Mouse (Mus musculus): ENCODE results near the gene Dhx32. TPM values are rescaled to one million over a fixed set of nuclear protein-coding genes. Genes with fewer than 3 reads are reported as not detected.

Gene Dhx32
- polyA plus RNA-seq, 1 experiment from 2014 or later, result 24.7 TPM

- 71% methylated on average over 6 of the region's 6 CpGs for WGBS (ENCODE audit: insufficient replicate concordance)
- Histone ChIP-seq H3K4me1 (ENCODE audit: control insufficient read depth, insufficient read depth, low read length) (no peaks in the 10 kb centered on the region), H3K36me3 (ENCODE audit: control insufficient read depth, insufficient read depth, low read length) (no peaks in the 10 kb centered on the region), H3K9ac (ENCODE audit: low read depth, low read length) (no peak overlapping the region), H3K9me3 (replicated peaks; ENCODE audit: control insufficient read depth, low read length) (no peaks in the 10 kb centered on the region), H3K4me2 (no peak overlapping the region), H3K4me3 (ENCODE audit: low read depth, low read length) (no peak overlapping the region), H3K27ac (ENCODE audit: low read depth, low read length) (no peak overlapping the region), H3K27me3 (ENCODE audit: control insufficient read depth, insufficient read depth, low read length) (no peaks in the 10 kb centered on the region)
- no peak for ATAC-seq (replicated peaks; ENCODE audit: insufficient number of reproducible peaks, low FRiP score, low TSS enrichment)
These were observed 5.0 kb upstream of the Dhx32 start for GRCm38 (mm10) chr7:133787571-133787970.

GRCm38 (mm10) chr7:133781991-133782390 is 535 bp downstream of the Dhx32 start:
- no peaks in the 10 kb centered on the region for H3K36me3 ChIP-seq (ENCODE audit: control insufficient read depth, insufficient read depth, low read length)
- ATAC-seq (replicated peaks; ENCODE audit: insufficient number of reproducible peaks, low FRiP score, low TSS enrichment), result no peak
- 75% methylated on average over 6 of the region's 6 CpGs for WGBS (ENCODE audit: insufficient replicate concordance)

GRCm38 (mm10) chr7:133781583-133781982 is 943 bp downstream of the Dhx32 start:
- Histone ChIP-seq H3K4me3 (ENCODE audit: low read depth, low read length) (no peak overlapping the region), H3K4me2 (no peak overlapping the region), H3K9me3 (replicated peaks; ENCODE audit: control insufficient read depth, low read length) (no peaks in the 10 kb centered on the region), H3K4me1 (ENCODE audit: control insufficient read depth, insufficient read depth, low read length) (no peaks in the 10 kb centered on the region), H3K36me3 (ENCODE audit: control insufficient read depth, insufficient read depth, low read length) (no peaks in the 10 kb centered on the region), H3K9ac (ENCODE audit: low read depth, low read length) (no peak overlapping the region), H3K27me3 (ENCODE audit: control insufficient read depth, insufficient read depth, low read length) (no peaks in the 10 kb centered on the region), H3K27ac (ENCODE audit: low read depth, low read length) (no peak overlapping the region)
- 56% methylated on average over 6 of the region's 6 CpGs for WGBS (ENCODE audit: insufficient replicate concordance)
- ATAC-seq (replicated peaks; ENCODE audit: insufficient number of reproducible peaks, low FRiP score, low TSS enrichment), result no peak

More at GRCm38 (mm10) chr7:133781991-133782390, 535 bp downstream of the Dhx32 start:
- Histone ChIP-seq H3K27ac (ENCODE audit: low read depth, low read length) (no peak overlapping the region), H3K4me2 (no peak overlapping the region), H3K9ac (ENCODE audit: low read depth, low read length) (no peak overlapping the region), H3K4me3 (ENCODE audit: low read depth, low read length) (no peak overlapping the region), H3K9me3 (replicated peaks; ENCODE audit: control insufficient read depth, low read length) (no peaks in the 10 kb centered on the region), H3K27me3 (ENCODE audit: control insufficient read depth, insufficient read depth, low read length) (no peaks in the 10 kb centered on the region), H3K4me1 (ENCODE audit: control insufficient read depth, insufficient read depth, low read length) (no peaks in the 10 kb centered on the region)

GRCm38 (mm10) chr7:133776626-133776996 is 5.9 kb downstream of the Dhx32 start, which contains the start of gene Fank1:
Gene Fank1, plus strand, starts transcription at chr7:133776861.
- Histone ChIP-seq H3K9ac (ENCODE audit: low read depth, low read length) (peak within 1 kb of the TSS; percentile 86), H3K27ac (ENCODE audit: low read depth, low read length) (peak within 1 kb of the TSS; percentile 57; the same call in 1 of the 2 replicates), H3K4me3 (ENCODE audit: low read depth, low read length) (peak within 1 kb of the TSS; percentile 91), H3K36me3 (ENCODE audit: control insufficient read depth, insufficient read depth, low read length) (no peaks in the 10 kb centered on the region), H3K4me2 (peak within 1 kb of the TSS; percentile 94), H3K9me3 (replicated peaks; ENCODE audit: control insufficient read depth, low read length) (no peaks in the 10 kb centered on the region), H3K4me1 (ENCODE audit: control insufficient read depth, insufficient read depth, low read length) (peaks cover 5% of the 10 kb centered on the region; the same call in 1 of the 2 replicates), H3K27me3 (ENCODE audit: control insufficient read depth, insufficient read depth, low read length) (no peaks in the 10 kb centered on the region)
- WGBS (ENCODE audit: insufficient replicate concordance), result 1% methylated on average over 44 of the region's 45 CpGs
- peak; percentile 96 for ATAC-seq (replicated peaks; ENCODE audit: insufficient number of reproducible peaks, low FRiP score, low TSS enrichment)

- Histone ChIP-seq H3K4me1 (ENCODE audit: control insufficient read depth, insufficient read depth, low read length) (peaks cover 5% of the 10 kb centered on the region; the same call in 1 of the 2 replicates), H3K4me2 (peak overlapping the region; percentile 94), H3K36me3 (ENCODE audit: control insufficient read depth, insufficient read depth, low read length) (no peaks in the 10 kb centered on the region), H3K9me3 (replicated peaks; ENCODE audit: control insufficient read depth, low read length) (no peaks in the 10 kb centered on the region), H3K4me3 (ENCODE audit: low read depth, low read length) (peak overlapping the region; percentile 91), H3K27me3 (ENCODE audit: control insufficient read depth, insufficient read depth, low read length) (no peaks in the 10 kb centered on the region), H3K9ac (ENCODE audit: low read depth, low read length) (peak overlapping the region; percentile 86), H3K27ac (ENCODE audit: low read depth, low read length) (peak overlapping the region; percentile 57; the same call in 1 of the 2 replicates)
- ATAC-seq (replicated peaks; ENCODE audit: insufficient number of reproducible peaks, low FRiP score, low TSS enrichment), result peak; percentile 77
- WGBS (ENCODE audit: insufficient replicate concordance), result 4% methylated on average over 38 of the region's 38 CpGs
These were observed 6.5 kb downstream of the Dhx32 start for GRCm38 (mm10) chr7:133775796-133776625.

- H3K27me3 ChIP-seq (ENCODE audit: control insufficient read depth, insufficient read depth, low read length), result no peaks in the 10 kb centered on the region
- no peak overlapping the region for H3K9ac ChIP-seq (ENCODE audit: low read depth, low read length)
- ATAC-seq (replicated peaks; ENCODE audit: insufficient number of reproducible peaks, low FRiP score, low TSS enrichment), result no peak
- WGBS (ENCODE audit: insufficient replicate concordance), result 62% methylated on average over 5 of the region's 5 CpGs
- no peaks in the 10 kb centered on the region for H3K36me3 ChIP-seq (ENCODE audit: control insufficient read depth, insufficient read depth, low read length)
- no peaks in the 10 kb centered on the region for H3K9me3 ChIP-seq (replicated peaks; ENCODE audit: control insufficient read depth, low read length)
- no peak overlapping the region for H3K4me3 ChIP-seq (ENCODE audit: low read depth, low read length)
- H3K4me1 ChIP-seq (ENCODE audit: control insufficient read depth, insufficient read depth, low read length), result peaks cover 5% of the 10 kb centered on the region; the same call in 1 of the 2 replicates
- no peak overlapping the region for H3K27ac ChIP-seq (ENCODE audit: low read depth, low read length)
- H3K4me2 ChIP-seq, result peak overlapping the region; percentile 94; the same call in 1 of the 2 replicates
These were observed 7.3 kb downstream of the Dhx32 start for GRCm38 (mm10) chr7:133775179-133775578.

GRCm38 (mm10) chr7:133768517-133768916 is 14.0 kb downstream of the Dhx32 start:
- Histone ChIP-seq H3K27me3 (ENCODE audit: control insufficient read depth, insufficient read depth, low read length) (no peaks in the 10 kb centered on the region), H3K36me3 (ENCODE audit: control insufficient read depth, insufficient read depth, low read length) (no peaks in the 10 kb centered on the region), H3K9me3 (replicated peaks; ENCODE audit: control insufficient read depth, low read length) (no peaks in the 10 kb centered on the region), H3K4me1 (ENCODE audit: control insufficient read depth, insufficient read depth, low read length) (no peaks in the 10 kb centered on the region), H3K9ac (ENCODE audit: low read depth, low read length) (no peak overlapping the region), H3K4me2 (no peak overlapping the region), H3K4me3 (ENCODE audit: low read depth, low read length) (no peak overlapping the region), H3K27ac (ENCODE audit: low read depth, low read length) (no peak overlapping the region)
- 72% methylated on average over 5 of the region's 5 CpGs for WGBS (ENCODE audit: insufficient replicate concordance)
- no peak for ATAC-seq (replicated peaks; ENCODE audit: insufficient number of reproducible peaks, low FRiP score, low TSS enrichment)

GRCm38 (mm10) chr7:133768027-133768426 is 14.5 kb downstream of the Dhx32 start:
- H3K4me3 ChIP-seq (ENCODE audit: low read depth, low read length), result no peak overlapping the region
- H3K4me2 ChIP-seq, result no peak overlapping the region
- WGBS (ENCODE audit: insufficient replicate concordance), result 83% methylated on average over 4 of the region's 4 CpGs
- no peaks in the 10 kb centered on the region for H3K4me1 ChIP-seq (ENCODE audit: control insufficient read depth, insufficient read depth, low read length)
- no peaks in the 10 kb centered on the region for H3K27me3 ChIP-seq (ENCODE audit: control insufficient read depth, insufficient read depth, low read length)
- no peak for ATAC-seq (replicated peaks; ENCODE audit: insufficient number of reproducible peaks, low FRiP score, low TSS enrichment)
- H3K36me3 ChIP-seq (ENCODE audit: control insufficient read depth, insufficient read depth, low read length), result no peaks in the 10 kb centered on the region
- H3K27ac ChIP-seq (ENCODE audit: low read depth, low read length), result no peak overlapping the region
- no peak overlapping the region for H3K9ac ChIP-seq (ENCODE audit: low read depth, low read length)
- H3K9me3 ChIP-seq (replicated peaks; ENCODE audit: control insufficient read depth, low read length), result no peaks in the 10 kb centered on the region
